Mouse (Mus musculus) stomach, postnatal 0 days (tissue): Measurements from ENCODE around the gene Syndig1. TPM values are rescaled to one million over a fixed set of nuclear protein-coding genes. Genes with fewer than 3 reads are reported as not detected.

Experiments used
- ATAC-seq: fragments of 200-750 bp; cut with Nextera tagmentation; 2 replicates; pipeline ENCODE4 v1.8.0; 2017; ENCODE audit not compliant: low FRiP score, low TSS enrichment
- DNase-seq: peaks from one replicate; pipeline ENCODE4 v3.0.0-alpha.2; 2016; ENCODE audit warnings: low spot score
- H3K27ac ChIP-seq: fragments of 300-500 bp; sonication (generic); replicated peaks from 2 replicates; pipeline ENCODE4 v1.5.1; 2014; ENCODE audit warnings: mild to moderate bottlenecking, control low read depth
- H3K27me3 ChIP-seq: fragments of 300-500 bp; sonication (generic); 2 replicates; pipeline ENCODE4 v1.6.1; 2014; ENCODE audit warnings: low read length; ENCODE audit not compliant: control insufficient read depth, insufficient read depth
- H3K36me3 ChIP-seq: fragments of 300-500 bp; sonication (generic); 2 replicates; pipeline ENCODE4 v1.6.1; 2014; ENCODE audit warnings: low read length, mixed read lengths; ENCODE audit not compliant: control insufficient read depth, insufficient read depth
- H3K4me1 ChIP-seq: fragments of 300-500 bp; sonication (generic); replicated peaks from 2 replicates; pipeline ENCODE4 v1.6.1; 2014; ENCODE audit warnings: antibody characterized with exemption; ENCODE audit not compliant: control insufficient read depth, insufficient read depth
- H3K4me2 ChIP-seq: fragments of 300-500 bp; sonication (generic); replicated peaks from 2 replicates; pipeline ENCODE4 v1.6.1; 2014; ENCODE audit warnings: low read depth, mild to moderate bottlenecking, control low read depth, moderate library complexity
- H3K4me3 ChIP-seq: fragments of 300-500 bp; sonication (generic); 2 replicates; pipeline ENCODE4 v1.5.1; 2014; ENCODE audit warnings: low read depth, low read length, control low read depth
- H3K9ac ChIP-seq: fragments of 300-500 bp; sonication (generic); 2 replicates; pipeline ENCODE4 v1.6.1; 2014; ENCODE audit warnings: mild to moderate bottlenecking, low read length, control low read depth, mixed read lengths
- H3K9me3 ChIP-seq: fragments of 300-500 bp; sonication (generic); 2 replicates; pipeline ENCODE4 v1.6.1; 2016; ENCODE audit warnings: low read length; ENCODE audit not compliant: control insufficient read depth
- CTCF ChIP-seq: IDR thresholded peaks from 2 replicates; pipeline ENCODE4 v1.5.1; 2016; ENCODE audit warnings: antibody characterized with exemption, low read depth, mild to moderate bottlenecking, moderate library complexity
- EP300 ChIP-seq: optimal IDR thresholded peaks from 2 replicates; pipeline ENCODE3; 2016; ENCODE audit warnings: antibody characterized with exemption
- WGBS: fragments of 180-500 bp; shearing (Covaris S2); extraction: QIAGEN DNeasy Blood & Tissue Kit; methylation state at CpG from one replicate; pipeline ENCODE4 v1.1.7; 2014; 5-methylcytosine and 5-hydroxymethylcytosine counted together
- polyA plus RNA-seq: library from polyadenylated mRNA; unstranded; fragments of >200 nt; fragmentation: Nextera tagmentation; extraction: Ambion mirVana; gene quantifications from 2 replicates; pipeline ENCODE4 v1.2.1, GENCODE M21; 2015

The Syndig1 gene
- polyA plus RNA-seq, 1 experiment from 2014 or later, result 7.2 TPM

DNA sequence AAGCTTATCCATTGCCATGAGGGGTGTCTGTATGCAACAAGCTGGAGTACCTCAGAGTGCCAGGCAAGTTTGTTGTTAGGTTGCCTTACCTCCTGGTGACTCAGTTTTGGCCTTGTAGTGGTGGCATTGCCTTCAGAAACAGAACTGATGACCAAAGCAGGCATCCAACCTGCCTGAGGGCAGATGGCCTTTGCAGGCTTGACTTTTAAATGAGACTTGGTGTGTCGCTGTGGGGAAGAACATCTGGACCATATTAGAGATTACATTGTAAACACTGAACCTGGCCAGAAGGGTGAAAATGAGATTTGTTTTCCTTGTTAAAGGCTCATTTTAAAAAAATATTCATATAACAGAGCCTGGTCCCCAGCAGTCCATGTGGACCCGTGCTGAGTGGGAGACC, 102.1 kb downstream of the Syndig1 start:
- Histone ChIP-seq H3K27me3 (no peaks in the 10 kb centered on the region), H3K36me3 (no peaks in the 10 kb centered on the region), H3K9ac (no peak overlapping the region), H3K4me3 (no peak overlapping the region), H3K27ac (no peak overlapping the region), H3K9me3 (no peaks in the 10 kb centered on the region), H3K4me1 (no peaks in the 10 kb centered on the region), H3K4me2 (no peak overlapping the region)
- no peak for ATAC-seq
- TF ChIP-seq CTCF, result no peak
- no peak for TF ChIP-seq EP300
- WGBS, result 47% methylated on average over 2 of the region's 2 CpGs
- no peak for DNase-seq

DNA sequence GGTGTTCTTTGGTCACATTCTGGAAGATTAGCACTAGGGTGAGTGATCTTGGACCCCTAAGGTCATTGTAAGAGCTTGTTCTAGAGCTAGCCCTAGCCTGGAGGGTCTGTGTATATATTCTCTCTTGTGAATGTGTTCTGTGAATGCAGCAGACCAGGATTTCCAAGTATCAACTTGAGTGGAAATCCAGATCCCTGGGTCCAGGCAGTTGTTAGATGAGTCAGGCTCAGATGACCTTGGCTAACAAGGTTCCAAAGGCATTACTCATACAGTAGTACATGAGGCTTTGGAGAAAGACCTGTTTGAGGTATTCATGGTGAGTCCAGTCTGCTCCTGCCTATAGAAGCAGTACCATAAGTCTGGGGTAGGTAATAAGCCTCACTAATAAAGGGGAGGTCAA, 103.1 kb downstream of the Syndig1 start:
- TF ChIP-seq EP300, result no peak
- no peak for TF ChIP-seq CTCF
- Histone ChIP-seq H3K36me3 (no peaks in the 10 kb centered on the region), H3K27me3 (no peaks in the 10 kb centered on the region), H3K9ac (no peak overlapping the region), H3K4me3 (no peak overlapping the region), H3K4me1 (no peaks in the 10 kb centered on the region), H3K9me3 (no peaks in the 10 kb centered on the region), H3K27ac (no peak overlapping the region), H3K4me2 (no peak overlapping the region)
- ATAC-seq (no peak; the same call in 1 of the 2 replicates), DNase-seq (no peak)

DNA sequence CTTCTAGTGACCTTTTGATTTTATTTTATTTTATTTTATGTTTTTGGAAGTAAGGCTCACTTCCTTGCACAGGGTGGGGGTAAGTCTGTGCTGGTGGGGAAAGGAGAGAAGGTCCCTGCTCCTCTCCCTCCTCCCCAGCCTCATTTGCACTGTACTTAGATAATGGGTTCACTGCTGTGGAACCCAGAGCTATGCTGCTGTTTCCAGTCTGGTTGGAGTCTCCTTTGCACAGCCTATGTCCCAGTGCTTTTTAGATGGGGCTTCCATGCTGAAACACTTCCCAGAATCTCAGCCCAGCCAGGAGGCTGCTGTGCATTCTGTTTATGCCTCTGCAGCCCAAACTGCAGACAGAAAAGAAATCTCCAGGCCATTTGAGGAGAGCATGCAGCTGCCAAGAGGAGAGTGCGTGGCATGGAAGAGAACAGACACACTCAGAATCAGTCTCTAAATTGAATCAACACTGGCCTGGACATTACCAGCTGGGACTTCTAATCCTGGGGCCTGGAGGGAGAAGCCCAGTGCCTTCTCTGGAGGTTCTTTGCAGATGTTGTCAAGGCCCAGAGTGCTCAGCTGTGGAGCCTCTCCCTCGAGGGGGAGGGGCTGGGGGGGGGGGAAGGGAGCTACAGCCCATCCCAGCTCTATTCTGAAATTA, 104.4 kb downstream of the Syndig1 start:
- H3K27ac ChIP-seq, result peak overlapping the region; percentile 45; the same call in 1 of the 2 replicates
- WGBS, result 43% methylated on average over 2 of the region's 2 CpGs
- H3K9me3 ChIP-seq, result no peaks in the 10 kb centered on the region
- DNase-seq, result no peak
- no peaks in the 10 kb centered on the region for H3K27me3 ChIP-seq
- peak; percentile 75; the same call in 1 of the 2 replicates for ATAC-seq
- H3K4me1 ChIP-seq, result no peaks in the 10 kb centered on the region
- H3K4me2 ChIP-seq, result no peak overlapping the region
- no peaks in the 10 kb centered on the region for H3K36me3 ChIP-seq
- no peak overlapping the region for H3K9ac ChIP-seq
- TF ChIP-seq CTCF, result no peak
- no peak for TF ChIP-seq EP300
- H3K4me3 ChIP-seq, result no peak overlapping the region

DNA sequence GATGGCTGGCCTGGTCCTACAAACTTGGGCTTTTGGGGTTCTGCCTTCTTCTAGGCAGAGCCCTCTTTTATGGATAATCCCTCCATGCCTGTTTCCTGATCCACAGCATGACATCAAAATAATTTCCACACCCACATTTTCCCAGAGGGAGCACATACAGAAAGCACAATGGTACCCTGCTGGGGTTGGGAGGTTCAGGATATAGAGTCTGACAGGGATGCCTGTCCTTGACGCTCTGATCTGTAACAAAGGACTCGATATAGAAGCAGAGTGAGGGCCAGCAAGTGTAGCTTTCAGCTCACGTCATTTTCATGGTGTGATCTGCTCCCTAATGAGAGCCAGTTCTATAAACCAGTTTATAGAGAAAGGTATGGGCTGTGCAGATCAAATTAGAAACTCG, 105.1 kb downstream of the Syndig1 start:
- no peak overlapping the region for H3K4me2 ChIP-seq
- TF ChIP-seq CTCF (no peak), EP300 (no peak)
- no peak for DNase-seq
- no peaks in the 10 kb centered on the region for H3K9me3 ChIP-seq
- ATAC-seq, result no peak
- no peak overlapping the region for H3K9ac ChIP-seq
- H3K27me3 ChIP-seq, result no peaks in the 10 kb centered on the region
- H3K36me3 ChIP-seq, result no peaks in the 10 kb centered on the region
- 52% methylated on average over 4 of the region's 4 CpGs for WGBS
- no peak overlapping the region for H3K4me3 ChIP-seq
- no peaks in the 10 kb centered on the region for H3K4me1 ChIP-seq
- H3K27ac ChIP-seq, result no peak overlapping the region

DNA sequence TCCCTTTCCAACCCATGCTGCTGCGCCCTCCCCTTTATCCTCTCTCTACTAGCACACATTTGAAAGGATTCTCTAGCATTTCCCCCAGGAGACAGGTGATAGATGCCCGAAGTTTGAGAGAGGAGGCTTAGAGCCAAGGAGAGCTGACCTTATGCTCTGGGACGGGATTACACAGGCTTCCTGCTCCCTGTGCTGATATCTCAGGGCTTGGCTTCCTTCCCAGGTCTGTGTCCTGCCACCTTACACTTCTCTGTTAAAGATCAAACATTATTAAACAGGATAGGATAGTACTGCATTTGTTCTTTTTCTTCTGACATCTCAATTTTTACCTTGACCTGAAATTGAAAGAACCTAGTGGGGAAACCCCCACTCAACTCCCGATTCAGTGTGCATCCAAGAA, 109.8 kb downstream of the Syndig1 start:
- no peak overlapping the region for H3K4me3 ChIP-seq
- no peak overlapping the region for H3K4me2 ChIP-seq
- 46% methylated on average over 4 of the region's 4 CpGs for WGBS
- TF ChIP-seq EP300 (no peak), CTCF (no peak)
- DNase-seq, result no peak
- no peak overlapping the region for H3K9ac ChIP-seq
- H3K4me1 ChIP-seq, result no peaks in the 10 kb centered on the region
- no peaks in the 10 kb centered on the region for H3K9me3 ChIP-seq
- no peak for ATAC-seq
- no peaks in the 10 kb centered on the region for H3K27me3 ChIP-seq
- no peak overlapping the region for H3K27ac ChIP-seq
- H3K36me3 ChIP-seq, result no peaks in the 10 kb centered on the region

DNA sequence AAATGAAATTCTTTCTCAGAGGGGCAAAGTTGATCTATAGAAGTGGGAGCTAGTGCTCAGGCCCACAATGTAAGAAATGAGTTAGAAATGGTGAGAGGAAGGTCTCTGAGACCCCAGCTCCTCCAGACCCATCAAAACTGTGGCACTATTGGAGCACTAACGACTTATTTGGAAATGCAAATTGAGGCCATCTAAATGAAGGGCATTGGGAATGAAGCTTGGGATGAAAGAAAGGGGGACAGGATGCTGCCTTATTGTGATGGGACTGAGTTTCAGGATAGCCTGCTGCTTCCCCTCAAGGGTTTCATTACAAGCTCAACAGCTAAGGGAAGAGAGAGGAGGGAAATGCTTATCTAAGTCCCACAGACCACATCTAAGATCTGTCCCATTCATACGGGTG, 110.6 kb downstream of the Syndig1 start:
- Histone ChIP-seq H3K27me3 (no peaks in the 10 kb centered on the region), H3K27ac (no peak overlapping the region), H3K4me2 (no peak overlapping the region), H3K9me3 (no peaks in the 10 kb centered on the region), H3K36me3 (no peaks in the 10 kb centered on the region), H3K4me1 (no peaks in the 10 kb centered on the region), H3K9ac (no peak overlapping the region), H3K4me3 (no peak overlapping the region)
- TF ChIP-seq EP300 (no peak), CTCF (no peak)
- ATAC-seq (no peak), DNase-seq (no peak)
- 51% methylated on average over 2 of the region's 2 CpGs for WGBS
